Mouse (Mus musculus) brain, embryonic 14.5 days (tissue): Measurements from ENCODE around the gene Odf3l1.

Source experiments
- CTCF ChIP-seq: fragments of 200-500 bp; IDR thresholded peaks from 2 replicates; pipeline ENCODE4 v1.5.1; 2012; ENCODE audit warnings: inconsistent platforms, mild to moderate bottlenecking, moderate library complexity, borderline replicate concordance; ENCODE audit not compliant: insufficient read depth, insufficient read length; ENCODE audit errors: extremely low read depth
- POLR2A ChIP-seq: fragments of 200-500 bp; IDR thresholded peaks from 2 replicates; pipeline ENCODE4 v1.6.1; 2012; ENCODE audit warnings: mild to moderate bottlenecking, inconsistent platforms, borderline replicate concordance; ENCODE audit not compliant: poor library complexity, insufficient read depth, insufficient read length, severe bottlenecking; ENCODE audit errors: extremely low read depth

DNA sequence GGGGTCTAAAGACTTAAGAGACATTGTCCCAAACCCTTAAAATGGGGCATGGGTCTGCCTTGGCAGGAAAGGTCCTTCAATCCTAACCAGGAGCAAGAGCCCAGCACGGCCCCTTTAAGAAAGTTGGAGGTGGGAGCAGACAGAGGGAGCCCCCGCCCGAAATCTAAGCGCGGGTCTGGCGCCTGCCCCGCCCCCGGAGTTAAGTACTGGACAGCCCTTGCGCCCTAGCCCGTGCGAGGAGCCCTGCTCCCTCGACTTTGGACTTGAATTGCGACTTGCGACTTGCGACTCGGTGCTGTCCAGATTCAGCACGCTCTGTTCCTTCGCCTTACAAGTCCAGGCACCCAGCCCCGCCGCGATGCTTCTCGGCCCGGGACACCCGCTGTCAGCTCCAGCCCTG, 353 bp upstream of the Odf3l1 start, which contains the start of gene Cspg4:
- TF ChIP-seq CTCF = no peak
- no peak for TF ChIP-seq POLR2A
